Mouse (Mus musculus): ENCODE data around the gene Hcar1. TPM values are rescaled to one million over a fixed set of nuclear protein-coding genes. Genes with fewer than 3 reads are reported as not detected.

The Hcar1 gene
- polyA plus RNA-seq, 1 experiment from 2014 or later = 0.10 TPM

DNA sequence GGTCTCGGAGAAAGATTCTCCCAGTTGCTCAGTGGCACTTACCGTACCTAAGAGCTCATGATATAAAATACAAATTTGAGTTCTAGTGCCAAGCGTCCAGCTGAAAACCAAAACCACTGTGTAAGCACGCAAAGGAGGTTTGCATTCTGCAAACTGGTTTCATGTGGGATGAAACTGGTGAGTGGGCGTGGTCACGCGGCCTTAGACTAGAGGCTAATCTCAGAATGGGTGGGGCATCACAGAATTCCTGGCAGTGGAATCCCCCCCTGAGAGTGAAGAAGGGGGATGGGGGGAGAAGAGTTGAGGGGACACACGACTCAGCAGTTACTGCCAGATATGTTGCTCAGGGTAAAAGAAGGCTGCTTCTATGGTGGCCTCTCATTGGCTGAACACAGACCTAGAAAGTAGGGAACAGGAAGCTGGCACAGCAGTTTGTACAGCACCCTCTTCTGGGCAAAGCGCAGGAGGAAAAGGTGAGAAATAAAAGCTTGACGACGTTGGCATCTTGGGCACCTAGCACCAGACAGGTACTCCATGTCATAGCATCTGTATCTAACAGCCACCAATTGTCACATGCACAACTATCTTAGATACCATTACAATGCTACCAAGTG, 24.3 kb upstream of the Hcar1 start:
- Histone ChIP-seq H3K9ac (replicated peaks; ENCODE audit: low read length) (no peak overlapping the region), H3K4me2 (ENCODE audit: low read depth, low read length) (no peak overlapping the region), H3K9me3 (replicated peaks; ENCODE audit: control insufficient read depth, low read length) (no peaks in the 10 kb centered on the region), H3K36me3 (replicated peaks; ENCODE audit: control insufficient read depth, insufficient read depth, low read depth, low read length) (peaks cover 2% of the 10 kb centered on the region; the same call in 1 of the 2 replicates), H3K4me3 (ENCODE audit: low read depth, low read length) (no peak overlapping the region), H3K4me1 (ENCODE audit: control insufficient read depth, insufficient read depth, low read length) (no peaks in the 10 kb centered on the region), H3K27ac (replicated peaks; ENCODE audit: low read depth, low read length) (no peak overlapping the region), H3K27me3 (ENCODE audit: control insufficient read depth, insufficient read depth, low read length) (no peaks in the 10 kb centered on the region)
- ATAC-seq (replicated peaks; ENCODE audit: insufficient number of reproducible peaks, low FRiP score, low TSS enrichment, low read depth) = no peak
- WGBS = 70% methylated on average over 11 of the region's 11 CpGs
- DNase-seq (ENCODE audit: low spot score) = no peak

DNA sequence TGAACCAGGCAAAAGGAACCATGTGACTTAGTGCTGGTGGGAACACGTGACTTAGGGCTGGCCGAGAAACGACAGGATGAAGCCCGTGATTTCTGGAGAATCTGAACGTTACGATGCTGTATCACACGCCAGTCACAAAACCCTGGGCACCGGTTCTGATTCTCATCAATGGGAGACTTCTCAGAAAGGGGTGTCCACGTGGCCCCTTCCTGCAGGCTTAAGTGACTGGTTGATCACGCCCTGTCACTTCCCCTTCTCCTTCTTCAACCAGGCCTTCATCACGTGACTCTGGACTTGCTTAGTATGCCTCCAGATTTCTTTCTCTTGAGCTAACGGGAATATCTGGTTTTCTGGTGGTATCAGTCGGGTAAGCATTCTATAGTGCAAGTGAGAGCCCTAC, 17.5 kb upstream of the Hcar1 start:
- 87% methylated on average over 13 of the region's 13 CpGs for WGBS
- Histone ChIP-seq H3K27ac (replicated peaks; ENCODE audit: low read depth, low read length) (no peak overlapping the region), H3K27me3 (ENCODE audit: control insufficient read depth, insufficient read depth, low read length) (no peaks in the 10 kb centered on the region), H3K4me2 (ENCODE audit: low read depth, low read length) (no peak overlapping the region), H3K4me3 (ENCODE audit: low read depth, low read length) (no peak overlapping the region), H3K36me3 (replicated peaks; ENCODE audit: control insufficient read depth, insufficient read depth, low read depth, low read length) (no peaks in the 10 kb centered on the region), H3K9ac (replicated peaks; ENCODE audit: low read length) (no peak overlapping the region), H3K4me1 (ENCODE audit: control insufficient read depth, insufficient read depth, low read length) (no peaks in the 10 kb centered on the region), H3K9me3 (replicated peaks; ENCODE audit: control insufficient read depth, low read length) (no peaks in the 10 kb centered on the region)
- ATAC-seq (replicated peaks; ENCODE audit: insufficient number of reproducible peaks, low FRiP score, low TSS enrichment, low read depth) = no peak
- no peak for DNase-seq (ENCODE audit: low spot score)

GRCm38 (mm10) chr5:123896395-123896794, 16.6 kb upstream of the Hcar1 start:
- Histone ChIP-seq H3K4me3 (ENCODE audit: low read depth, low read length) (no peak overlapping the region), H3K36me3 (replicated peaks; ENCODE audit: control insufficient read depth, insufficient read depth, low read depth, low read length) (no peaks in the 10 kb centered on the region), H3K4me1 (ENCODE audit: control insufficient read depth, insufficient read depth, low read length) (no peaks in the 10 kb centered on the region), H3K9ac (replicated peaks; ENCODE audit: low read length) (no peak overlapping the region), H3K4me2 (ENCODE audit: low read depth, low read length) (no peak overlapping the region), H3K27ac (replicated peaks; ENCODE audit: low read depth, low read length) (no peak overlapping the region), H3K9me3 (replicated peaks; ENCODE audit: control insufficient read depth, low read length) (no peaks in the 10 kb centered on the region), H3K27me3 (ENCODE audit: control insufficient read depth, insufficient read depth, low read length) (no peaks in the 10 kb centered on the region)
- DNase-seq (ENCODE audit: low spot score) (peak; percentile 13), ATAC-seq (replicated peaks; ENCODE audit: insufficient number of reproducible peaks, low FRiP score, low TSS enrichment, low read depth) (no peak)
- WGBS = 86% methylated on average over 11 of the region's 11 CpGs

DNA sequence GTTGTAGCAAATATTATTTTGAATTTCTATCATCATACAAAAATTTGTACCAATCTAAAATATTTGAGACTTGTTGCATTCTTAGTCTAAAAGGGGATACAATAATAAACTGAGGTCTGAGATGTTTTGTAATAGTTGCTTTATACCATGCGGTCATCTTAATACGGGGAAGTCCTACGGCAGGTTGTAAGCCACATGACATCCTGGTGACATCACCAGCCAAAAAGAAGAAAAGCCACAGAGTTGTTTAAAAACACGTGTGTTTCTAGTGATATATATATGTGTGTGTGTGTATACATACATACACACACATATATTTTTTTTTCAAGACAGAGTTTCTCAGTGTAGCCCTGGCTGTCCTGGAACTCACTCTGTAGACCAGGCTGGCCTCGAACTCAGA, 13.7 kb upstream of the Hcar1 start:
- 85% methylated on average over 5 of the region's 5 CpGs for WGBS
- no peak for DNase-seq (ENCODE audit: low spot score)
- Histone ChIP-seq H3K9ac (replicated peaks; ENCODE audit: low read length) (no peak overlapping the region), H3K4me1 (ENCODE audit: control insufficient read depth, insufficient read depth, low read length) (no peaks in the 10 kb centered on the region), H3K27ac (replicated peaks; ENCODE audit: low read depth, low read length) (no peak overlapping the region), H3K9me3 (replicated peaks; ENCODE audit: control insufficient read depth, low read length) (no peaks in the 10 kb centered on the region), H3K36me3 (replicated peaks; ENCODE audit: control insufficient read depth, insufficient read depth, low read depth, low read length) (no peaks in the 10 kb centered on the region), H3K4me3 (ENCODE audit: low read depth, low read length) (no peak overlapping the region), H3K27me3 (ENCODE audit: control insufficient read depth, insufficient read depth, low read length) (no peaks in the 10 kb centered on the region), H3K4me2 (ENCODE audit: low read depth, low read length) (no peak overlapping the region)
- no peak for ATAC-seq (replicated peaks; ENCODE audit: insufficient number of reproducible peaks, low FRiP score, low TSS enrichment, low read depth)

GRCm38 (mm10) chr5:123891669-123892068, 11.8 kb upstream of the Hcar1 start:
- 48% methylated on average over 6 of the region's 6 CpGs for WGBS
- no peaks in the 10 kb centered on the region for H3K36me3 ChIP-seq (replicated peaks; ENCODE audit: control insufficient read depth, insufficient read depth, low read depth, low read length)
- no peak overlapping the region for H3K9ac ChIP-seq (replicated peaks; ENCODE audit: low read length)
- H3K9me3 ChIP-seq (replicated peaks; ENCODE audit: control insufficient read depth, low read length) = no peaks in the 10 kb centered on the region
- DNase-seq (ENCODE audit: low spot score) = peak; percentile 48
- H3K4me2 ChIP-seq (ENCODE audit: low read depth, low read length) = no peak overlapping the region
- H3K27me3 ChIP-seq (ENCODE audit: control insufficient read depth, insufficient read depth, low read length) = no peaks in the 10 kb centered on the region
- no peak overlapping the region for H3K27ac ChIP-seq (replicated peaks; ENCODE audit: low read depth, low read length)
- H3K4me1 ChIP-seq (ENCODE audit: control insufficient read depth, insufficient read depth, low read length) = no peaks in the 10 kb centered on the region
- no peak overlapping the region for H3K4me3 ChIP-seq (ENCODE audit: low read depth, low read length)
- no peak for ATAC-seq (replicated peaks; ENCODE audit: insufficient number of reproducible peaks, low FRiP score, low TSS enrichment, low read depth)

DNA sequence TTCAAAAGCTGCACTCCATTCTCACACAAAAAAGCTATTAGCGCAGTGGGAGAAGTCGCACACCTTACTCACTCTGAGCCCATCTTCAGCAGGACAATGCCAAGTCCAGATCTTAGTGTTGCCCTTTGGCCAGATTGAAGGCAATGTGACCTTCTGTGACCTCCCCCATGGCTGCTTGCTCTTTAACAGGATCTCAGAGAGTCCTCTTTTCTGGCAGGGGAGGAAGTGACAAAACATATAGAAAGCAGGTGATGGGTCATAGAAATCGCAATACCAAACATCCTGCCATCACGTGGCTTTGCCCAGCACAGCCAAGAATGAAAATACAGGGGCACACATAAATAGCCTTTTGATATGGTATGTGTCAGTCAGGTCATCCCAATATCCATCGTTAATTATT, 11.2 kb upstream of the Hcar1 start:
- WGBS = 68% methylated on average over 5 of the region's 5 CpGs
- no peak for DNase-seq (ENCODE audit: low spot score)
- Histone ChIP-seq H3K9ac (replicated peaks; ENCODE audit: low read length) (no peak overlapping the region), H3K4me2 (ENCODE audit: low read depth, low read length) (no peak overlapping the region), H3K4me1 (ENCODE audit: control insufficient read depth, insufficient read depth, low read length) (no peaks in the 10 kb centered on the region), H3K9me3 (replicated peaks; ENCODE audit: control insufficient read depth, low read length) (no peaks in the 10 kb centered on the region), H3K27me3 (ENCODE audit: control insufficient read depth, insufficient read depth, low read length) (no peaks in the 10 kb centered on the region), H3K36me3 (replicated peaks; ENCODE audit: control insufficient read depth, insufficient read depth, low read depth, low read length) (no peaks in the 10 kb centered on the region), H3K4me3 (ENCODE audit: low read depth, low read length) (no peak overlapping the region), H3K27ac (replicated peaks; ENCODE audit: low read depth, low read length) (no peak overlapping the region)
- ATAC-seq (replicated peaks; ENCODE audit: insufficient number of reproducible peaks, low FRiP score, low TSS enrichment, low read depth) = no peak

GRCm38 (mm10) chr5:123890312-123890711, 10.5 kb upstream of the Hcar1 start:
- no peaks in the 10 kb centered on the region for H3K27me3 ChIP-seq (ENCODE audit: control insufficient read depth, insufficient read depth, low read length)
- ATAC-seq (replicated peaks; ENCODE audit: insufficient number of reproducible peaks, low FRiP score, low TSS enrichment, low read depth) (no peak), DNase-seq (ENCODE audit: low spot score) (no peak)
- H3K9me3 ChIP-seq (replicated peaks; ENCODE audit: control insufficient read depth, low read length) = no peaks in the 10 kb centered on the region
- WGBS = 74% methylated on average over 2 of the region's 2 CpGs
- H3K4me3 ChIP-seq (ENCODE audit: low read depth, low read length) = no peak overlapping the region
- H3K4me1 ChIP-seq (ENCODE audit: control insufficient read depth, insufficient read depth, low read length) = no peaks in the 10 kb centered on the region
- no peaks in the 10 kb centered on the region for H3K36me3 ChIP-seq (replicated peaks; ENCODE audit: control insufficient read depth, insufficient read depth, low read depth, low read length)
- H3K27ac ChIP-seq (replicated peaks; ENCODE audit: low read depth, low read length) = no peak overlapping the region
- no peak overlapping the region for H3K9ac ChIP-seq (replicated peaks; ENCODE audit: low read length)
- H3K4me2 ChIP-seq (ENCODE audit: low read depth, low read length) = no peak overlapping the region

- WGBS = 71% methylated on average over 3 of the region's 3 CpGs
- Histone ChIP-seq H3K4me1 (ENCODE audit: control insufficient read depth, insufficient read depth, low read length) (no peaks in the 10 kb centered on the region), H3K27me3 (ENCODE audit: control insufficient read depth, insufficient read depth, low read length) (no peaks in the 10 kb centered on the region), H3K4me2 (ENCODE audit: low read depth, low read length) (no peak overlapping the region), H3K36me3 (replicated peaks; ENCODE audit: control insufficient read depth, insufficient read depth, low read depth, low read length) (no peaks in the 10 kb centered on the region), H3K4me3 (ENCODE audit: low read depth, low read length) (no peak overlapping the region), H3K27ac (replicated peaks; ENCODE audit: low read depth, low read length) (no peak overlapping the region), H3K9ac (replicated peaks; ENCODE audit: low read length) (no peak overlapping the region), H3K9me3 (replicated peaks; ENCODE audit: control insufficient read depth, low read length) (no peaks in the 10 kb centered on the region)
- ATAC-seq (replicated peaks; ENCODE audit: insufficient number of reproducible peaks, low FRiP score, low TSS enrichment, low read depth) (no peak), DNase-seq (ENCODE audit: low spot score) (no peak)
Observed at GRCm38 (mm10) chr5:123886365-123886764, 6.5 kb upstream of the Hcar1 start.

All from embryonic facial prominence, embryonic 11.5 days (tissue).